Mouse (Mus musculus): Measurements from ENCODE around the gene N4bp2l2.

GRCm38 (mm10) chr5:150618599-150619355 is 47.2 kb downstream of the N4bp2l2 start:
- no peak for TF ChIP-seq USF1 (IDR thresholded peaks at IDR 0.05; ENCODE audit: low read depth)
- no peak for TF ChIP-seq CTCF (IDR thresholded peaks at IDR 0.05; ENCODE audit: control insufficient read depth, insufficient read depth, insufficient read length)
- no peak for TF ChIP-seq MAX (IDR thresholded peaks at IDR 0.05)
- no peak for TF ChIP-seq CEBPB (IDR thresholded peaks at IDR 0.05; ENCODE audit: low read depth)
- TF ChIP-seq MYOG (IDR thresholded peaks at IDR 0.05; ENCODE audit: control insufficient read depth, extremely low read depth, insufficient read length), result no peak
- TF ChIP-seq MYOD1 (IDR thresholded peaks at IDR 0.05; ENCODE audit: control insufficient read depth, insufficient read length, low read depth), result no peak
